Mouse (Mus musculus) brain, embryonic 14.5 days (tissue): ENCODE results near the gene Asap3.

Source experiments
- CTCF ChIP-seq: fragments of 200-500 bp; IDR thresholded peaks from 2 replicates; pipeline ENCODE4 v1.5.1; 2012; ENCODE audit warnings: inconsistent platforms, mild to moderate bottlenecking, moderate library complexity, borderline replicate concordance; ENCODE audit not compliant: insufficient read depth, insufficient read length; ENCODE audit errors: extremely low read depth
- POLR2A ChIP-seq: fragments of 200-500 bp; IDR thresholded peaks from 2 replicates; pipeline ENCODE4 v1.6.1; 2012; ENCODE audit warnings: mild to moderate bottlenecking, inconsistent platforms, borderline replicate concordance; ENCODE audit not compliant: poor library complexity, insufficient read depth, insufficient read length, severe bottlenecking; ENCODE audit errors: extremely low read depth

- peak; percentile 88 for TF ChIP-seq CTCF
- no peak for TF ChIP-seq POLR2A
These were observed 54.5 kb downstream of the Asap3 start for GRCm38 (mm10) chr4:136260491-136261180.
